Mouse (Mus musculus) brain, embryonic 14.5 days (tissue): Measurements from ENCODE around the gene Adamtsl3. TPM values are rescaled to one million over a fixed set of nuclear protein-coding genes. Genes with fewer than 3 reads are reported as not detected.

Experiments
- DNase-seq: peaks from one replicate; pipeline ENCODE4 v3.0.0-alpha.2; 2011; ENCODE audit warnings: low read depth
- CTCF ChIP-seq: fragments of 200-500 bp; IDR thresholded peaks from 2 replicates; pipeline ENCODE4 v1.5.1; 2012; ENCODE audit warnings: inconsistent platforms, mild to moderate bottlenecking, moderate library complexity, borderline replicate concordance; ENCODE audit not compliant: insufficient read depth, insufficient read length; ENCODE audit errors: extremely low read depth
- POLR2A ChIP-seq: fragments of 200-500 bp; IDR thresholded peaks from 2 replicates; pipeline ENCODE4 v1.6.1; 2012; ENCODE audit warnings: mild to moderate bottlenecking, inconsistent platforms, borderline replicate concordance; ENCODE audit not compliant: poor library complexity, insufficient read depth, insufficient read length, severe bottlenecking; ENCODE audit errors: extremely low read depth
- polyA plus RNA-seq: library from polyadenylated mRNA; depleted of rRNA; stranded (reverse); fragments of >200 nt; gene quantifications from 2 replicates; pipeline ENCODE4 v1.2.3, GENCODE M21; 2012

The Adamtsl3 gene
- polyA plus RNA-seq, 1 experiment: 0.92 TPM

DNA sequence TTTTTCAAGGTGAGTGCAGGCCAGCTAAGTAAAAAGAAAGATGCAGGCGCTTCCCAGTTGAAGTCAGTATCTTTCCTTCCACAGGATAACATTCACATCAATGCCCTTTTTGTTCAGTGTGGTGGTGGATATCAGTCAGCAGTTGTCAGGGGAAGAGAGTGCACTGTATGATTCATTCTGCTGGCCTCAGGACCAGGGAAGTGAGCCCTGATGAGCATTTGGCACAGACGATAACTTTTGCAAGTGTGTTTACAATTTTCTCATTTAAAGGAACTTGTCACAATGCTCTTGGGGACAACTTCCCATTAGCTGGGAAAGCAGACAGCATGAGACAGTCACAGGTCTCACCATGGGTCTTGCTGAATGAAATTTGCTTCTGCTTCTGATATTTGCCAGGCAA, 122.9 kb downstream of the Adamtsl3 start:
- no peak for TF ChIP-seq CTCF
- TF ChIP-seq POLR2A: no peak
- DNase-seq: no peak

DNA sequence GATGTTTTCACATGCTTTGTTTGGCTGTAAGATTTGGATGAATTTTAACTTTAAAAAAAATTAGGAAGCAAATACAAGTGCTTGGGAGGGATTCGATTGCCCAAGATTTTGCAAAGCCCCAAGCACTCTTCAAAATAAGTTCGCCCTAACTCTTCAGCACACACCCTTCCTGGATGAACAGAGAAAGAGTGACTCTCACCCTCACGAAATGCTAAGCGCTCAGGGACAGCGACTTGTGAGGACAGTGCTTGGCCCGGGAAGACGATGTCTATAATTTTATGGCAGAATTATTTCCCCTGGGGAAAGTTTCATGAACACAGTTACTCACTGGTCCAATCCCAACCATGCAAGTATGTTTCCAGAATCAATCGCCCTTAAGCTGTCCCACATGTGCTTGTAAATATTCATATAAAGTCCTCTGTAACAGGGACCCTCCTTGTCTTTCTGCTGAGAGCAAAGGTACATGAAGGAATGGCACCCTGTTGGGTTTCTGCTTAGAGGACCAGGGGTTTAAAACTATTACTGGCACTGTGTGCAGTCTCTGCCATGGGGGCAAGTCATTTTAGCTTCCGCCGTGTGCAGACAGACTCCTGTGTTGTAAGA, 127.5 kb downstream of the Adamtsl3 start:
- TF ChIP-seq CTCF (no peak), POLR2A (no peak)
- DNase-seq: no peak

DNA sequence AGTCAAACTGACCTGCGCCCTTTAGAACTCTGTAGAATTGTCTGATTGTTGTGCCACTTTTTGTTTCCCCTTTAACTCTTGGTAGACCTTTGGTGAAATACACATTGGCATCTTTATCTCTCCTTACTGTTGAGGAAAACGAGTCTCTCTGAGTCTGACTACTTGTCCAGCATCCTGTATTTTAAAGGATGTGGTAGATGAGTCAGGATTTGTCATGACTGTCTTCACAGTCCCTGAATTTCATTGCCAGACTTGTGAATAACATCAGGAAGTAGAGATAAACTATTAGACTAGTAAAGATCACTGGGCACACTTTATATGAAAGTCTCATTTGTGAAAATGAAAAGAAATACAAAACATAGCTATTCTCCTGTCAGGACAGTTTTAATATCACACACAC, 128.9 kb downstream of the Adamtsl3 start:
- no peak for TF ChIP-seq CTCF
- TF ChIP-seq POLR2A: no peak

DNA sequence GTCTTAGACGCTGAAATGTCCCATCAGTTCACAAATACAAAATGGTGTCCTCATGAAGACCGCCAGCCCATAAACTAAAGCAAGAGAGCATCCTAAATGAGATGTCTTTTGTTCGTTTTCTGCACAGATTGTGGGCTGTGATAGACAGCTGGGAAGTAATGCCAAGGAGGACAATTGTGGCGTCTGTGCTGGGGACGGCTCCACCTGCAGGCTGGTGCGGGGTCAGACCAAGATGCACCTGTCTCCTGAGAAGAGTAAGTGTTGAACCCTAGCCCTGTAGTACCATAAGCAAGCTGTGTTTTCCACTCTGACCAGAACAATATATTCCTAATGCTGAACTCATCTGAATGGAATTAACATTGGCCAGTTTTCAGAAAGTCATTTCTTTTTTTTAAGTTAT, 129.9 kb downstream of the Adamtsl3 start:
- DNase-seq: peak; percentile 31
- TF ChIP-seq POLR2A (no peak), CTCF (no peak)

More for the DNA sequence above, 128.9 kb downstream of the Adamtsl3 start:
- DNase-seq: no peak

DNA sequence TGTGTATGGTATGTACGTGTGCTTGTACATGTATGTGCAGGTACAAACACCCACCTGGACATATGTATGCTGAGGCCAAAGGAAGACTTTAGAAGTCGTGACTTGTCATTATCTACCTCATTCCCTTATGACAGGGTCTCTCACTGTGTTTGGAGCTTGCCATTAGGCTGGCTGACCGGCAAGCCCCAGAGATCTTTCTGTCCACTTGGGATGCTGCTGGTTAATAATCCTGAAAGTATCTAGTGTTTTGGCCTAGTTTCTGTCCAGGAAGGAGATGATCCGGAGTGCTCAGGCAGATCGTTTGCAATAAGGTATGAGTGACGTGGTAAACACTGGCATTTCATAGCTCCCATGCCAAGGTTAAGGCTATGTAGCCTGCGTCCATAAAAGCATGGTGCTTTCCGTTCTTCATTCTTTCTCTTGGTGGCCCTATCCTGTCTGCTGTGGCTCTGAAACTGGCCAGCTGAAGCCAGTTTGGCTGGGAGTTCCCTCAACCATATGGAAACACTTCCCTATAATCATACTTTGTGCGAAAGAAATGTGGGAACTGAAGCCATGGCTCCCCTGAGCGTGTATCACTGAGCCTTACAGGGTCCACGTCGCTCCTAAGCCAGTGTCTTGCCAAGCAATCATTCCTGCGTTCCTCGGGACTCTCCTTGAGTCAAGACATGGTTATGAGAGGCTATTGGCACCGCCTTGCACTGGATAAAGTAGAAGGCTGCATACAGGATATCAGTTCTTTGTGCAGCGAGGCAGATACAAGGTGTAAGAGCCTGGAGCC, 141.1 kb downstream of the Adamtsl3 start:
- no peak for TF ChIP-seq POLR2A
- no peak for DNase-seq

DNA sequence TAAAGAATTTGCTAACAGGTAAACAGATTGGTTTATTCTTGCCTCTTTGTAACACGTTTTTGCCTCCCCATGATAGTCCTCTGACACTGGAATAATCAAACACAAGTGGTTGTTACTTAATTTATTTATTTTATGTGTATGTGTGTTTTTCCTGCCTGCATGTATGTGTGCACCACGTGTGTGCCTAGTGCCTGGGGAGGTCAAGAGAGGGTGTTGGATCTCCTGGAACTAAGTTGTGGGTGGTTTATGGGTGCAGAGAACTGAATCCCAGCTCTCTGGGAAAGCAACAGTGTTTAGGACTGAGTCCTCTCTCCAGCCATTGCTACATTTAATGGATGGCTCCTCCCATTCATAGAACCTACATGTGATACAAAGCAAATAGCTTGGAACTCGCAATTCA, 143.0 kb downstream of the Adamtsl3 start:
- DNase-seq: no peak
- TF ChIP-seq POLR2A: no peak
- TF ChIP-seq CTCF: no peak

DNA sequence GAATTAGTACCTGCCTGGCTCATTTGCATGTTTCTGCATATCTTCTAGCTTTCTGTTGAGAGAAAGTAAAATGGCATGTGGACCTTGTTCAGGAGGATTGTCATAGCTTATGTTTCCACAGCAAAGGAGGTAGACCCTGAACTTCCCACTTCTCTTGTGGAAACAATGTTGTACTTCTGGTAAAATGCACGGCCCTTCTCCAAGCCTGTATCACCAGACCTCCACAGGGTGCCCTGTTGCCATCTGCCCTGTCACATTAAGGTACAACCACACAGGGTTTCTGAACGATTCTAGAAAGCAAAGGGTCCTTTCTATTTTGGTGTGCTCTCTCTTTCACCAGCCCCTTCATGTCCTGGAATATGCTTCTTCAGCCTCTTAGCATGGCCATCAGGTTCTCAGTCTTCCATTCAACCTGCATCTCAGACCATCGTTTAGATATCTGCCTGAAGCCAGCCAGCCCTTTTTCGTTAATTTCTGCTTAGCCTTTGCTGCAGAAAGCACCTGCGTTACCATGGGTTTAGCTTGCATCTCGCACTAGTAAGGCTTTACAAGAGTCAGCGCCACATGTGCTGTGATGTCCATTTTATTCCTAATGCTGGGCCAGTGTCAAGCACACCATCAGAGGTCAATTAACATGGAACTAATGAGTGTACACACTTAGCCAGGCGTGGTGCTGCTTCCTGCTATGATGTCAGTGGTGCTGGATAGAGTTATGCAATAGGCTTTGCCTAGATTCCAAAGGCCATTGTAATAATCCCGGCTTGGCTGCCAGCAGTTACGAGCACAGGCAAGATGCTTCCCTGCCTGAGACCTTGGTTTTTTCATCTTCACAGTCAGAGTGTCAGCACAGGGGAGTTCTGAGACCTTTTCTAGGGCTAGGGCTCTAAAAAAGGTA, 143.6 kb downstream of the Adamtsl3 start:
- DNase-seq: peak; percentile 67
- TF ChIP-seq CTCF (no peak), POLR2A (no peak)

DNA sequence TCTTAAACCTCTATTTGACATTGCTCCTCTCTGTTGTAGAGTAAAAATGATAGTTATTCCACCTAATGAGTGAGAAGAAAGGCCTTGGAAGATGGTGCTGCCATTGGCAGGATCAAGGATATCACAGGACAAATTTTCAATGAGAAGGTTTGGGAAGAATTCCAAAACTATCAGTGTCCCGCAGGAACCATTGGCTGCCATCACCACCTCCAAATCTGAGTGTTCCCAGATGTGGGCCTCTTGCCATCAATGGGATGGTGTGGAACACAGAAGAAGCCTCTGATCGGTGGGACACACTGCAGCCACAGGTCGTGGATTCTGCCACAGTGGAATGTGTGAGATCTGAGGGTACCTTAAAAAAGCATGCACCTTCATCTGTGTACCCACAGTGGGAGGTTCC, 147.9 kb downstream of the Adamtsl3 start:
- TF ChIP-seq CTCF: no peak
- TF ChIP-seq POLR2A: no peak
- peak; percentile 6 for DNase-seq

DNA sequence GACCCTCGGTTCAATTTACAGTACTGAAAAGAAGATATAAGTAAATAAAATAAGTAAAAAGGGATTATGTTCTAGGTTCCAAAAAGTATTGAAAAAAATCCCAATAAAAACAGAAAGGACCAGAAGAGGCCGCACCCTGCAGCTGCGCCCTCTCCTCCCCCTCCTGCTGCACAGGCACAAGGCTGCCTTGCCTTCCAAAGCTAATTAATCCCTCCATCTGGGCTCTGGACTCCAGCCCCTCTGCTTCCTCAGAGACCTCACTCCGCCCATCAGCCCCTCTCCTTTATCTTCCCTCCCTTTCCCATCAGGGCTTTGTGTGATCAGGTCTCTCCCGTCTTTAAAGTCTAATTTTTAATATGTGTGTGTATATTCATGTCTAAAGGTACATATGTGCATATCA, 149.3 kb downstream of the Adamtsl3 start:
- TF ChIP-seq POLR2A (no peak), CTCF (no peak)
- peak; percentile 86 for DNase-seq

DNA sequence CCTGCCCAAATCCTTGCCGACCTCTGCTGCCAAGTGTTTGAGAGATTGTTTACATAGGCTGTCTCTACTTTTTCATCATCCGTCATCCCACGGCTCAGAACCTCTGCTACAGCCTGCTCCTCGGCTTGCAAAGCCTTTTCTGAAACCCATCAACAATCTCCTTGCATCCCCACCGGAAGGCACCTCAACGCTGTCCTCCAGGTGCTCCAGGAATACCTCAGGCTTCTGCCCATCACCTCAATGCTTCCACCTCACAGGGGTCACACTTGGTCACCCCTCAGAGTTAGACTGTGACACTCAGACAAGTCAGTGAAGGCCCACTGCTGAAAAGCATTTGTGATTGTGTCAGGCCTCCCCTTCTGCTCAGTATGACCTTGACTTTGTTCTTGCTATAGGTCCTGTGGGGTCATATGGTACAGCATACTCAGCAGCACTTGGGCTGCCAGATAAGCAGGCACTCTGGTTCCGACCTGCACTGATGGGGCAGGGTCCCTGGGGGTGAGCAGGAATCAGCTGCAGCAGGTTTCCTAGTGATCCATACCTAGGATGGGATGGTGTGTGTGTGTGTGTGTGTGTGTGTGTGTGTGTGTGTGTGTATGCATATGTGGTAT, 150.0 kb downstream of the Adamtsl3 start:
- no peak for TF ChIP-seq CTCF
- no peak for TF ChIP-seq POLR2A
- peak; percentile 5 for DNase-seq

DNA sequence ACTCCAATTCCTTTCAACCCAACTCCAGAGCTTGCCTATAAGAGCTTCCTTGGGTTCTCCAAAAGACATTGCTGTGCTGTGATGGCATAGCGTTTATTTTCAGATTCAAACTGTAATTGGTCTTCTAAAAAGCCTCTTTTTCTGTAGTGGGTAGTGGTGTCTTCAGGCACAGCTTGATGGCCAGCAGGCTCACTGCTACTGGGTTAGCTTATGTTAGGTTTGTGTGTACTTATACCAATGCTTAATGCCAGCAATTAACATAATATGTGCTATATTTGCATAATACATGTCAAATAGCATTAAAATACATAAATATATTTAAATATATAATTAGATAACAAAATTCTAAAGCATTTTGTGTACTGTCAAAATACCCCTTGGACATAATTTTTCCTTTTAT, 155.5 kb downstream of the Adamtsl3 start:
- TF ChIP-seq CTCF (no peak), POLR2A (no peak)
- DNase-seq: no peak

DNA sequence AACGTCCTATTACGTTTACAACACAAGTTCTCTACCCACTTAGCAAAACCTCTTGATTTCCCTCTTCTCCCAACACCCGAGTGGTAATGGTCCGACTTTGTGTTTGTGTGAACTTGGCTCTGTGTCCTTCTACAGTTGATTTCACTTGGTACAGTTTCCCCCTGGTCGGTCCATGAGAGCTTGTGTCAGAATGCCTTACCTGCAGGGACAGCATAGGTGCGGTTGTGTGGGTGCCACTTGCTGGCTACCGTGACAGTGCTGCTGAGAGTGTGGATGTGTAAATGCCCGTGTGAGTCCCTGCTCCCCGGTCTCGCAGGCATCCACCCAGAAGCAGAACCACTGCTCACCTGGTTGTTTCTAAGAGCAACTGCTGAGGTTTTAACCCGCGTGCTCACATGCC, 157.4 kb downstream of the Adamtsl3 start:
- no peak for TF ChIP-seq CTCF
- no peak for TF ChIP-seq POLR2A
- no peak for DNase-seq

DNA sequence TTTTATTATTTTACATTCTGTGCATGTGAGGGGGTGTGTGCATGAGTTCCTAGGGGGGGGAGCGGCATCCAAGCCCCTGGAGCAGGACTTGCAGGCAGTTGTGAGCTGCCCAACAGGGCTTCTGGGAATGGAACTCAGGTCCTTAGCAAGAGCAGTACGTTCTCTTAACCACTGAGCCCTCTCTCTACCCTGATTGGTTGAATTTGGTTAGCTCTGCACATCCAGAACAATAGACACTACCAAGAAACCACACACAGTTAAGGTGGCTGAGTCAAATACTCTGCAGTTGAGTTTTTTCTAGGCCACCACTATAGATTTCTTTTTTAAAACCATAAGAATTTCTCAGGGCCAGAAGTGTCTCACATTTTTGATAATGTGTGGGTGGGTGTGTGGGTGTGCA, 158.7 kb downstream of the Adamtsl3 start:
- no peak for DNase-seq
- TF ChIP-seq POLR2A: no peak
